8 mouse cellular contexts compared by ENCODE assay signal in the genomic region with DNA sequence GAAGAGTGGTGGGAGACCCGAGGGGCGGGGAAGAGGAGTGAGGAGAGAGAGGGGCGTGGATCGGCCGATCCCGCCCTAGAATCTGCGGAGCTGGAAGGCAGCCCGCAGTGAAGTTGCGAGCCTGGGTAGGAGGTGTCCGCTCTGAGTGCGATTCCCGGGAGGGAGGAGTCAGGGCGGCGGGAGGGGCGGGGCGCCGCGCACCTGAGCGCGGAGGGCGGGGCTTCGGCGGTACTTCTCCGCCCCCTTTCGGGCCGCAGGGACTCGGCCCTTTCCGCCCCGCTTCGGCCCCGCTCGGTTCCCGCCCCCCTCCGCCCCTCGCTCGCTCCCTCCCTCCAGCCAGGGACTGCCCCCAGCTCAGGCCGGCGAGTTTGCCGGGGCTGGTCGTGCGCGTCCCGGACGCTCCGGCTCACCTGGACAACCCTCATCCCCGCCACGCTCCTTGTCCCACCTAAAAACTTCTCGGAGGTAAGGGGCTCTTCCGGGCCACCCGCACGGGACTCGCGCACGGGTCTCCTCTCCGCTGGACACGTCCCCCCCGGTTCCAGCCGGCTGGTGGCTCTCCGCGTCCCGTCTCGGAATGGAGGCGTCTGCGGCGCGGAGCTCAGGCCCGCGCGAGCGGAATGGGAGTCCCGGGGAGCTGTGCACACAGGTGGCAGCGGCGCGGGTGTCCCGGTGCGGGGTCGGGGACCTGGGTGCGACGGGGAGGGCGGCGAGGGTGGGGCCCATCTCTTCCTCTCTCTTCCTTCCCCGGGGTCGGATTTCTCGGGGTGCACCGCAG. TPM values are rescaled to one million over a fixed set of nuclear protein-coding genes. Genes with fewer than 3 reads are reported as not detected.
DNase-seq lines count a peak whose midpoint lies in the region; ATAC-seq and TF ChIP-seq lines count a peak whose summit lies in the region.

A gene (plus strand): TSS at position 338 of the 778 bp plus-strand sequence.

- no peaks in the 10 kb centered on the region for H3K9me3 ChIP-seq in E14TG2a.4 (ENCODE audit: low read length)
- no peaks in the 10 kb centered on the region for H3K9me3 ChIP-seq in embryonic facial prominence, embryonic 12.5 days
- no peaks in the 10 kb centered on the region for H3K9me3 ChIP-seq in heart, embryonic 14.5 days (ENCODE audit: control insufficient read depth, low read length)
- H3K9me3 ChIP-seq in kidney, embryonic 16.5 days (ENCODE audit: low read length) = no peaks in the 10 kb centered on the region
- H3K9me3 ChIP-seq in lung, embryonic 16.5 days (ENCODE audit: control insufficient read depth, low read length) = no peaks in the 10 kb centered on the region

- peak within 1 kb of the TSS; percentile 96 for H3K4me3 ChIP-seq in E14TG2a.4 (replicated peaks; ENCODE audit: low read length)
- H3K4me3 ChIP-seq in bone marrow, adult 2 months (replicated peaks; ENCODE audit: control insufficient read depth, low read depth, low read length) = peak within 1 kb of the TSS; percentile 1
- peak within 1 kb of the TSS; percentile 75 for H3K4me3 ChIP-seq in embryonic facial prominence, embryonic 12.5 days
- peak within 1 kb of the TSS; percentile 66 to 97 for H3K4me3 ChIP-seq in heart, embryonic 14.5 days (ENCODE audit: control insufficient read depth in 1 of 2, insufficient read depth in 1 of 2, low read depth in 1 of 2, low read length in 2 of 2)
- H3K4me3 ChIP-seq in kidney, embryonic 16.5 days (ENCODE audit: low read length) = peak within 1 kb of the TSS; percentile 93
- H3K4me3 ChIP-seq in lung, embryonic 16.5 days (ENCODE audit: low read length) = peak within 1 kb of the TSS; percentile 86

- H3K27me3 ChIP-seq in E14TG2a.4 (ENCODE audit: insufficient read depth, low read length) = peaks cover 8% of the 10 kb centered on the region
- H3K27me3 ChIP-seq in embryonic facial prominence, embryonic 12.5 days = peaks cover 14% of the 10 kb centered on the region; the same call in 1 of the 2 replicates
- no peaks in the 10 kb centered on the region for H3K27me3 ChIP-seq in heart, embryonic 14.5 days (ENCODE audit: control insufficient read depth, insufficient read depth, low read length)
- peaks cover 7% of the 10 kb centered on the region for H3K27me3 ChIP-seq in kidney, embryonic 16.5 days (ENCODE audit: insufficient read depth, low read length)
- H3K27me3 ChIP-seq in lung, embryonic 16.5 days (ENCODE audit: control insufficient read depth, insufficient read depth, low read depth, low read length) = no peaks in the 10 kb centered on the region

- peak within 1 kb of the TSS; percentile 92 for H3K4me2 ChIP-seq in embryonic facial prominence, embryonic 12.5 days (replicated peaks)
- H3K4me2 ChIP-seq in heart, embryonic 14.5 days (ENCODE audit: low read length) = peak within 1 kb of the TSS; percentile 84
- H3K4me2 ChIP-seq in kidney, embryonic 16.5 days (replicated peaks; ENCODE audit: low read depth, low read length) = peak within 1 kb of the TSS; percentile 70
- peak within 1 kb of the TSS; percentile 56 for H3K4me2 ChIP-seq in lung, embryonic 16.5 days (ENCODE audit: low read depth, low read length)

- no peak for TF ChIP-seq POLR2A in bone marrow, adult 2 months (IDR thresholded peaks at IDR 0.05; ENCODE audit: borderline replicate concordance, control insufficient read depth, low read depth, low read length)

- H3K9ac ChIP-seq in embryonic facial prominence, embryonic 12.5 days = peak within 1 kb of the TSS; percentile 70
- H3K9ac ChIP-seq in heart, embryonic 14.5 days (ENCODE audit: low read length) = peak within 1 kb of the TSS; percentile 87
- peak within 1 kb of the TSS; percentile 94 for H3K9ac ChIP-seq in kidney, embryonic 16.5 days (replicated peaks; ENCODE audit: low read length)
- peak within 1 kb of the TSS; percentile 87 for H3K9ac ChIP-seq in lung, embryonic 16.5 days (ENCODE audit: low read length)

- ATAC-seq in embryonic facial prominence, embryonic 12.5 days (ENCODE audit: insufficient number of reproducible peaks, insufficient read depth, low FRiP score, low TSS enrichment) = peak; percentile 91
- peak; percentile 92 for ATAC-seq in heart, embryonic 14.5 days (ENCODE audit: insufficient number of reproducible peaks, insufficient read depth, low FRiP score, low read depth)
- peak; percentile 96 for ATAC-seq in kidney, embryonic 16.5 days (ENCODE audit: low FRiP score, low TSS enrichment)
- peak; percentile 94 for ATAC-seq in lung, embryonic 16.5 days (ENCODE audit: low read depth)

- WGBS in bone marrow, adult 2 months = under 1% methylated on average over 72 of the region's 85 CpGs
- WGBS in embryonic facial prominence, embryonic 12.5 days = under 1% methylated on average over 59 of the region's 85 CpGs
- under 1% methylated on average over 78 of the region's 85 CpGs for WGBS in heart, embryonic 14.5 days
- under 1% methylated on average over 71 of the region's 85 CpGs for WGBS in kidney, embryonic 16.5 days
- WGBS in lung, embryonic 16.5 days = under 1% methylated on average over 68 of the region's 85 CpGs

- H3K36me3 ChIP-seq in E14TG2a.4 (ENCODE audit: insufficient read depth, low read length) = peaks cover 19% of the 10 kb centered on the region
- no peaks in the 10 kb centered on the region for H3K36me3 ChIP-seq in embryonic facial prominence, embryonic 12.5 days
- 0 out of 2 replicates have a peak, but pooled peaks cover 3% of the 10 kb centered on the region for H3K36me3 ChIP-seq in heart, embryonic 14.5 days (ENCODE audit: control insufficient read depth, insufficient read depth, low read length)
- H3K36me3 ChIP-seq in kidney, embryonic 16.5 days (ENCODE audit: insufficient read depth, low read length) = no peaks in the 10 kb centered on the region
- 0 out of 2 replicates have a peak, but pooled peaks cover 6% of the 10 kb centered on the region for H3K36me3 ChIP-seq in lung, embryonic 16.5 days (ENCODE audit: control insufficient read depth, insufficient read depth, low read length)

- H3K4me1 ChIP-seq in E14TG2a.4 (replicated peaks; ENCODE audit: low read depth, low read length) = peaks cover 45% of the 10 kb centered on the region
- H3K4me1 ChIP-seq in bone marrow, adult 2 months (ENCODE audit: control insufficient read depth, insufficient read depth, low read length) = no peaks in the 10 kb centered on the region
- H3K4me1 ChIP-seq in embryonic facial prominence, embryonic 12.5 days = no peaks in the 10 kb centered on the region
- peaks cover 0 to 8% of the 10 kb centered on the region in 2 experiments; a peak in 1 of 4 replicates for H3K4me1 ChIP-seq in heart, embryonic 14.5 days (ENCODE audit: control insufficient read depth in 2 of 2, insufficient read depth in 2 of 2, low read length in 2 of 2)
- peaks cover 25% of the 10 kb centered on the region for H3K4me1 ChIP-seq in kidney, embryonic 16.5 days (ENCODE audit: insufficient read depth, low read length)
- H3K4me1 ChIP-seq in lung, embryonic 16.5 days (replicated peaks; ENCODE audit: control insufficient read depth, insufficient read depth, low read length) = peaks cover 11% of the 10 kb centered on the region

- no peak within 1 kb of the TSS for H3K27ac ChIP-seq in bone marrow, adult 2 months (ENCODE audit: control insufficient read depth, insufficient read depth, low read depth, low read length, poor library complexity)
- H3K27ac ChIP-seq in embryonic facial prominence, embryonic 12.5 days = peak within 1 kb of the TSS; percentile 69
- peak within 1 kb of the TSS; percentile 52 to 82 for H3K27ac ChIP-seq in heart, embryonic 14.5 days (replicated peaks in 1 of 2; ENCODE audit: control insufficient read depth in 1 of 2, insufficient read depth in 1 of 2, low read depth in 2 of 2, low read length in 2 of 2)
- H3K27ac ChIP-seq in kidney, embryonic 16.5 days (ENCODE audit: low read length) = peak within 1 kb of the TSS; percentile 92
- H3K27ac ChIP-seq in lung, embryonic 16.5 days (ENCODE audit: low read length) = peak within 1 kb of the TSS; percentile 92

- DNase-seq in ovary, postnatal 10 days (ENCODE audit: low spot score) = peak; percentile 52
- peak; percentile 33 for DNase-seq in thymus, postnatal 14 days

- TF ChIP-seq CTCF in E14TG2a.4 (conservative IDR thresholded peaks at IDR 0.05; ENCODE audit: low read length) = no peak
- TF ChIP-seq CTCF in bone marrow, adult 2 months (IDR thresholded peaks at IDR 0.05; ENCODE audit: control insufficient read depth, insufficient read depth, low read length) = no peak

RNA-seq across cellular contexts. Expression of the gene that starts here (rescaled TPM):
- polyA plus RNA-seq in bone marrow, adult 2 months (2011; ENCODE audit: insufficient read depth, insufficient read length, low replicate concordance, missing spikeins) = 3.1 and 6.8 TPM in 2 replicates
- 9.2 and 9.6 TPM in 2 replicates for polyA plus RNA-seq in embryonic facial prominence, embryonic 12.5 days (2016; fragmentation: Nextera tagmentation; extraction: Ambion mirVana)
- polyA plus RNA-seq in heart, embryonic 14.5 days (2014; fragmentation: Nextera tagmentation; extraction: Ambion mirVana) = 10.6 and 12.4 TPM in 2 replicates
- 13.4 and 13.6 TPM in 2 replicates for polyA plus RNA-seq in kidney, embryonic 16.5 days (2015; fragmentation: Nextera tagmentation; extraction: Ambion mirVana)
- polyA plus RNA-seq in lung, embryonic 16.5 days (2015; fragmentation: Nextera tagmentation; extraction: Ambion mirVana) = 14.4 and 15.3 TPM in 2 replicates

Comparison
In these comparisons a context has a peak if more than half of its experiments do, and no peak if none do; other contexts are left out.
1. H3K4me3 ChIP-seq: peak in every context shown above with its lines; median percentile 96 in E14TG2a.4; 93 in kidney, embryonic 16.5 days; 86 in lung, embryonic 16.5 days; 82 in heart, embryonic 14.5 days; 75 in embryonic facial prominence, embryonic 12.5 days; 1 in bone marrow, adult 2 months.